Mouse (Mus musculus) frontal cortex, postnatal 36 days (tissue): ENCODE measurements around the gene Ckm.

ENCODE experiments used
- DNase-seq, 2 experiments: peaks; one replicate each; pipeline ENCODE4 v3.0.0; 2022; ENCODE audit warnings: low spot score in 2 of 2

The Ckm gene

DNA sequence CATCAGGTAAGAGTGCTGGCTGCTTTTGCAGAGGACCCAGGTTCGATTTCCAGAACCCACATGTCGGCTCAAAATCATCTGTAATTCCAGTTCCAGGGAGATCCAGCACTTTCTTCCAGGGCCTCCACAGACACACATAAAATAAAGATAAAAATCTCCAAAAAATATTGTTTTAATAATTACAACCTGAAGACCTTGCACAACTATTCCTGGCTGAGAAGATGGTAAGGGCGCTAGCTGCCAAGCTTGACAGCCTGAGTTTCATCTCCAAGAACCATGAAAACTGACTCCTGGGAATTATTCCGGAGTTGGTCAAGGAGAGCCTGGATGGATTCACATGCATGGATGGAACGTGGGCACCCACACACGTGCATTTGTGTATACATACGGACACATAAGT lies at the start of gene Ckm:
Gene Ckm (plus strand): TSS at position 301 of the 400 bp plus-strand sequence.
- DNase-seq: no peak

- no peak for DNase-seq
Measured at GRCm38 (mm10) chr7:19354991-19355390, 49.6 kb upstream of the Ckm start.

DNA sequence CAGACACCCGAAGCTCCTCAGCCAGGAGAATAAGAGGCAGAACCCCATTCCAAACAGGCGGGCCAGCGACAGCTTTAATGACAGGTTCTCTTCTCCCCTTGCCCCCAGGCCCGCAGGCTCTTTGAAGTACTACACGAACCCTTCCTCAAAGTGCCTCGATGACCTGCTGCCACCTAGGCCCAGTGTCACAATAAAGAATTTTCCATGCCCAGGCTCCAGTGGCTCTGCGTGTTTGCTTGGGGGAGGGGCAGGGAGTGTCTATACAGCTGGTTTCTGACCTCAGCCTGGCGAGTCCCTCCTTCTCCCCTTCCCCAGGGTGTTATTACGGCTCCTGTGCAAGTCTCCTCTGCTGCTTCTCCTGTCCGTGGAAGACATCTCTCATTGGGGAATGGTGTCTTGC lies 48.3 kb upstream of the Ckm start:
- no peak for DNase-seq

DNA sequence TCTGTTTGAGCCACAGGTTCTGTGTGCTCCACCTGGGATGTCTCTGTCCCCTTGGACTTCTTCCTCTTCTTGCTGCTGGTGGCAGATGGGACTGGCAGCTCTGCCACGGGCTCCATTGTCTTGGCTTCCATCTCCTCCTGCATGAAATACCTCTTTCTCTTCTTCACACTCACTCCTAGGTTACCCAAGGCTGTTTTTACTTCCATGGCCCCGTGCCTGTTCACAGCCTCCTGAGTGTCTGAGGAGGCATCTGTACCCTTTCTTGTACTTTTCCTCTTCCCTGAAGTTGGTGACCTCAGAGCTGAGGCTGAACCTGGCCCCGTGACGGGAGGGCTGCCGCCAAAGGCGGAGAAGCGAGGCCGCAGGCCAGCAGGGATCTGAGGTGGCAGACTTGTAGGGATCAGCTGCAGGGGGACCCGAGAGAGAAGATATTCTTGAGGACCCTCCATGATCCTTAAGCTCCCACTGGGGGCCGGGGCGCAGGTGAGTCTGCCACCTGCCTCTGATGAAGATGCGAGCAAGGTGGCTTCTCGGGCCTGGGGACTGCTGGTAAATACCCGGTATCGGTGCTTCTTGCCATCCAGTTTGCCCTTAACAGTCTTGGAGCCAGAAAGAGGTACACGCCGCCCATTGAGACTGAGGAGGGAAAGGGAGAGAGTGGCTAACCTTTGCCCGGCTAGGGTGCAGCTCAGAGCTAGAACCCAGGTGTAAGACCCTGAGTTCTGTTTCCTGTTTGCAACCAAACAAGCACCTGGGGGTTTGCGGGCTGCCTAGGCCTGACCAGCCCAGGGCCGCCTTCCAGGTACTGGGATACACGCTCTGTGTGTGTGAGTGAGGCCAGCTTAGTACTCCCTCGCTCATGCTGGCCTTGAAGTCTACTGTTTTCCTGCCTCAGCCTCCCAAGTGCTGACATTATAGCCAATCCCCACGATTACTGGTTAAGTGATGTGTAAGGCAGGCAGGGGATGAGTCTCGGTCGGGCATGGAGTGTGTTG lies 46.9 kb upstream of the Ckm start:
- DNase-seq: no peak

- DNase-seq: no peak
Measured at GRCm38 (mm10) chr7:19358634-19359033, 45.9 kb upstream of the Ckm start.

DNA sequence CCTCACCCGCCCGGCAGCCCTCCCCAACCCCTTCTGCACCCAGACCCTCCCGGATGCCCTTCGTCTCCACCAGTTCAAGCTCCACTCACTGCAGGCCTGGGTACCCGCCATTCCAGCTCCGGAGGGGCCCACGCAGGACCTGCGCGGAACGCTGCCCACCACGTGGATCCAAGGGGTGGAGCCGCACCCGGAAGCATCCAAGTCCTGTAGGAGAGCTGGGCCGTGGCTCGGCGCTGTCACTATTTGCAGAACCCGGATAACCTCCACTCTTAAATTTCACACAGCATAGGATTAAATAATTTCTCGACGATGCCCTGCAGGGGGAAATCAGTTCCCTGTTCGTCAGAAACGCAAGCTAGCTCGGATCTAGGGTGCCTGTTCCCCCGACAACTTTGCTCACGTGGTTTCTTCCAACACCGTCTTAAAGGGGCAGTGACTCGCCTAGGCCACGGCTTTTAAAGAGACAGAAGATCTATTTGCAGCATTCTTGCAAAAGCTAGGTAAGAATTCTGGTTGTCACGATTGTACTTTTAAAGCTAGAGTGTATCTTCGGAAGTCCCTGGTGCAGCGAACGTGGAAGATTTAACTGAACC lies 45.2 kb upstream of the Ckm start, which contains the start of the genes Cd3eap and Ppp1r13l:
Gene Cd3eap (minus strand): TSS at position 185 of the 593 bp plus-strand sequence.
Gene Ppp1r13l (plus strand): TSS at position 451 of the 593 bp plus-strand sequence.
- DNase-seq: peak; percentile 91 to 92

DNA sequence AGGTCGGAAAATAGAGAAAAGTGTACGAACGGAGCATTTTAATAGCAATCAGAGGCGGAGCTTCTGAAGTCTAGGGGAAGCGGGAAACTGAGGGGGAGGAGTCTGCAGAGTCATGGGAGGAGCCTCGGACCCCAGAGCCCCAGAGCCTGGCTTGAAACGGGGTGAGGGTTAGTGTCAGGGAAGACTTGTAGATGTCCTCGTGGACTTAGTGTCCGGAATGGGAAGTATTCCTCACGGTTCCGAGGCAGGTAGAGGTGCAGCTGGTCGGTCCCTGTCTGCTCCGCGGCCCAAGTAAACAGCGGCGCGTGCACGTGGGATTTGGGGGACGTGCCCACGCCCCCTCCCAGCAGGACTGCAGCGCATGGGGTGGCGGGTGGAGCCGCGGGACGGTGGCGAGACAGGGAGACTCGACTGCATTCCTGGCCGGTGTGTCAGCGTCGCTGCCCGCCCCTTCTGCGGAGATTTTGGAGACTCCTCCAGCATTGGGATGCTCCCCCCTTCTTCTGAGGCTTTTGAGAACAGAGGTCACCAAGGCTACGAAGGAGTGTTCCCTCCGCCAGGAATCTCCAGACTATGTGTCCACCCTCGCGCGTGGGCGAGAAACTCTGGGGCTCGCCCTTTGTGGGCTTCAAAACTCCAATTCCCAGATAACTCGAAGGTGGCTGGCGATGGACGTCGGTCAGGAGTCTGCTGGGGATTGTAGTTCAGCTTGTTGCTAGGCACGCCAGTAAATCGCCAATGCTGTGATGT lies 44.5 kb upstream of the Ckm start:
- DNase-seq: peak; percentile 69 to 78

DNA sequence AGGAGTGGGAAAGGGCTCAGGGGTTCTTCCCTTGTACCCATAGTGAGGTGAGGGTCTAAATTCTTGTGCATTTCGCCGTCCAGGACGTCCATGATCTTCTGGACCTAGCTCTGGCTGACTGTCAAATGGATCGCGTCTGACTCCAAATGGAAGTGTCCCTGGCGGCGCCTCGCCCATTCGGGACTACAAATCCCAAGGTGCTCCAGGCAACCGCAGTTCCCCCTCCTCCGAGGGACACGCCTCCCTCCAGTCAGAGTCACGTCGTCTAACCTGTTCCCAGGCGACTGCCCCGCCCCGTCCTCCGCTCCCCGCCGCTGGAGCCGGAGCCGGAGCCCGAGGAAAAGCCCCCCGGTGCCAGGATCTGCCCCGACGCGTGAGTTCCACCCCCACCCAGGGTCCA lies 43.6 kb upstream of the Ckm start:
- peak; percentile 89 to 92 for DNase-seq

GRCm38 (mm10) chr7:19361720-19362119 lies 42.9 kb upstream of the Ckm start:
- DNase-seq: peak; percentile 63 to 70

DNA sequence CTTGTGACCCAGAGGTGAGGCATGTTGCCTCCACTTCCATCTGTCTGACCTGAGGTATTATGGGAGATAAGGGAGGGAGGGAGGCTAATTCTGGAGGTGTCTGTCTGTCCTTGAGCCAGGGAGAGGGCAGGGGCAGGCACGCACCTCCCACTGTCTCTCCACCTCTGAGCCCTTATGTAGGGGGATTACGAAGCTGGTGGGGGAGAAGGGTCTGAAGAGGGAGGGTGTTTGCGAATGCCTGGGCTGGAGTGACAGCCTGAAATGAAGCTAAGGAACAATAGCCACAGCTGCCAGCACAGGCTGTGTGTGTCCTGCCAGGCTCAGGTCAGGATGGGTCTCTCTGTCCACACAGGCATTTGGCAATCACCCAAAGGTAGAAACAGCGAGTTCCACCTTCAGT lies 42.3 kb upstream of the Ckm start:
- DNase-seq: no peak

DNA sequence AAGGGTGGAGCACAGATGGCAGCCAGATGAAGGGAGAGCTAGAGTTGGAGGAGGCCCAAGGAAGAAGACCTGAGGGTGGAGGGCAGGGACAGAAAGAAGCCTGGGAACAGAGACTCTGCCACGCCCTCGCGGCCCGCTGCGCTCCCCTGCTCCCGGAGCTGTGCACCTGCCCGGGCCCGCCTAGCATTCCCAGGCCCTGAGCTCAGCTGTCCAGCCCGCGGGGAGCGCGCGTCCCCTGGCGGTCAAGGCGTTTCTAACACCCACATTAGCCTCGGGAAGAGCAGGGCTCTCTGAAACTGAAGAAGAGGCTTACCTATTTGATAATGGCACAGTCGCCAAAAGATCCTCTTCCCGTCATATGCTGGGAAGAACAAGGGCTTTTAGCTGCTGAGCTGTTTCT lies 40.7 kb upstream of the Ckm start:
- DNase-seq: peak; percentile 44 to 61

DNA sequence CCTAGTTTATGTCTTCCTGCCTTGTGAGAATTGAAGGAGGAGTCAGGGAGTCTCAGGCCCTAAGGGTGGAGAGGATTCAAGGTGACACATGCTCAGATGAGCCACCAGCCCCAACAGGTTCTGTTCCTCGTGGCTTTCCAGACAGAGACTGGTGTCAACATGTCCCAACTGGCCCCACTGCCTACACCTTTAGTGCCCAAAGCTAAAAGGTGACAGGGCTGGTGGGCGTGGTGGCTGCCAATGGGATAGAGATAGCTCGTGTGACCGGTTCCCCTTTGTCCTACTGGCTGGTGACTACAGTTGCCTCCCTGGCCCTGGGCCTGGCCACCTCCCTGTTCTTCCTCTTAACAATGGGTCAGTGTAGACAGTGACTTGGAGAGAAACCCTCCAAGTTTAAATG lies 39.2 kb upstream of the Ckm start:
- DNase-seq: no peak

DNA sequence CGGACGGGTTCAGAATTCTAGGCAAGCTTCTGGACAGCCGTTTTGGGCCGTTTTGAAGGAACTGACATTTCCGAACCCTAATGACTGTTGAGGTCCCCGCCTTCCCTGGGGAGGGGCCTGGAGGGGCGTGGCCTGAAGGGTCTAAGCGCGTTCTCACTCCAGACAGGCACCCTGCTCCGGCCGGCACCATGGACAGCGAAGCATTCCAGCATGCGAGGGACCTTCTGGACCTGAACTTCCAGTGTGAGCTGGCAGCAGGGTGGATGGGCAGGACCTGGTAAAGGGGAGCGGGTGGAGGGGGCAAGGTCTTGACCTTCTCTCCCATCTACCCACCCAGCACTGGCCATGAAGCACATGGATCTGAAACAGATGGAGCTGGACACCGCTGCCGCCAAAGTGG lies 36.2 kb upstream of the Ckm start:
- DNase-seq: no peak

GRCm38 (mm10) chr7:19369823-19370425 lies 34.7 kb upstream of the Ckm start:
- peak; percentile 65 to 71 for DNase-seq

DNA sequence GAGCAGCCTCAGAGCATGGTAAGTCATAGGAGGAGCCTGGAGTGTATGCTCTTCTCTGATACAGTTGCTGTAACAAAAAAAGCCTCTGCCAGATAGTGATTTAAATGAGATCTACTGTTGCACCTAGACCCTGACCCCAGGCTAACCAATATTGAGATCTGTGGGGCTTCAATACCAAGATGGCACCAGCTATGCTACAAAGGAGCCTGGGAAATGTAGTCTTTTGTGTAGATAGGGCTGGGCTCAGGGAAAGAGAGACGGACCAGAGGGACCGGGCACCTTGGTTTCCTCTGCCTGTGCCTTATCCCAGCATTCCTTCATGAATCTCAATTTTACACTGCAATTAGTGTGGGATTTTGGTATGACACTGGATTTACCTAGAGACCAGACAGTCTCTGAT lies 31.2 kb upstream of the Ckm start:
- no peak for DNase-seq

DNA sequence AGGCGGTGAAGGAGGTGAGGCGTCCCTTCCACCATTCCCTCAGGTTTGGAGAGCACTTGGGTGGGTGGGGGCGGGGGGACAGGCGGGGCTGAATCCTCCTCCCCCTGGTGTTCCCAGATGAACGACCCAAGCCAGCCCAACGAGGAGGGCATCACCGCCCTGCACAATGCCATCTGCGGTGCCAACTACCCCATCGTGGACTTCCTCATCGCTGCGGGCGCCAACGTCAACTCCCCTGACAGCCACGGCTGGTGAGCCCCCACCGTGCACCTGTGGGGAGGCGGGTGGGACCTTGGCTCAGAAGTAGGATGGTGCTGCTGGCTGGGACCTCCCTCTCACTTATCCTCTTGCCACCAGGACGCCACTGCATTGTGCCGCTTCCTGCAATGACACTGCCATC lies 29.2 kb upstream of the Ckm start:
- no peak for DNase-seq

- DNase-seq: no peak
Measured at GRCm38 (mm10) chr7:19376019-19376418, 28.6 kb upstream of the Ckm start.

DNA sequence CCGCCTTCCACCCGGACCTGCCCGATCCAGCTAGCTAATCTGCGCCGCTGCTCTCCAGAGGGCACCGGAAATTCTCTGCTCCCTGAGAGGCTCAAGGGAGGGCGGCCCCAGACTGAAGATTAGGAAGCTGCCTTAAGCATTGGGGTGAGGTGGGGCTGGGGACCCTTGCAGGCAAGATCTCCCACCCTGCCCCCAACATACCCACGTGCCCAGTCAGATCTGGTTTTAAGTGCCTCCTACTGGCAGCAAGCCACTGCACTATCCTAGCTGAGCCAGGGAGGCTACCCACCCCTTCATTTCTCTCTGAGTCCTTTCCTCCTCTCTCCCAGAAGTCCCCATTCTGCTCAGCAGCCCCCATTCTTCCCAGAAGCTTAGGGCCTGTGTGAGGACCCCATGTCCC lies 26.5 kb upstream of the Ckm start:
- DNase-seq: no peak

GRCm38 (mm10) chr7:19381377-19382165 lies 23.0 kb upstream of the Ckm start, which contains the start of gene Ercc2:
Gene Ercc2 (plus strand): TSS chr7:19382010.
- DNase-seq: peak; percentile 98 to 99

DNA sequence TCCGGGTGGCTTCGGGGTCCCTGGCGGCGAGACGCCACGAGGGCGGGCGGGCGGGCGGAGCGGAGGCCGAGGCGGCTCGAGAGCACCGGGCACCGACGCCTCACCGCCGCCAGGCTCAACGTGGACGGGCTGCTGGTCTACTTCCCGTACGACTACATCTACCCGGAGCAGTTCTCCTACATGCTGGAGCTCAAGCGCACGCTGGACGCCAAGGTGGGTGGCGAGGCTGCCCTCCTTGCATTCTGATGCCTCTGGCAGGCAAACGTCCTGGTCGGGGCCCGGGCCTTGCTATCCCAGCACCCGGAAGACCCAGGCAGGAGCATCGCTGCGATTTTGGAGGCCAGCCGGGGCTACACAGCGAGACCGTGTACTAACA lies 22.4 kb upstream of the Ckm start:
- DNase-seq: no peak

- no peak for DNase-seq
Measured at GRCm38 (mm10) chr7:19383708-19384107, 20.9 kb upstream of the Ckm start.
